Mouse (Mus musculus) left cerebral cortex, adult 8-10 months (tissue): ENCODE results near the gene Selenov. TPM values are rescaled to one million over a fixed set of nuclear protein-coding genes. Genes with fewer than 3 reads are reported as not detected.

Experiments
- DNase-seq, 2 experiments: peaks; one replicate each; pipeline ENCODE4 v3.0.0; 2022; ENCODE audit warnings: low spot score in 2 of 2
- total RNA-seq, 4 experiments: library from RNA; stranded (reverse); gene quantifications; 2 replicates each; pipeline ENCODE4 v1.2.4; 2022

The Selenov gene
- 1 to 10 TPM in 2 of 4 experiments, under 1 TPM in 2; 0.72 to 1.9 (median 1.0) TPM for total RNA-seq

- no peak for DNase-seq
Observed at GRCm38 (mm10) chr7:28290638-28291590, at the start of gene Selenov. Selenov (minus strand) TSS chr7:28291186.

- DNase-seq = no peak
Observed at GRCm38 (mm10) chr7:28339213-28339917, 48.4 kb upstream of the Selenov start.

- peak; percentile 89 to 96 for DNase-seq
Observed at GRCm38 (mm10) chr7:28338108-28338998, 47.4 kb upstream of the Selenov start, which contains the start of gene Supt5. Supt5 (minus strand) TSS chr7:28338746.

GRCm38 (mm10) chr7:28335471-28335870, 44.5 kb upstream of the Selenov start:
- no peak for DNase-seq

GRCm38 (mm10) chr7:28334534-28334933, 43.5 kb upstream of the Selenov start:
- no peak for DNase-seq

GRCm38 (mm10) chr7:28328260-28328659, 37.3 kb upstream of the Selenov start:
- DNase-seq = no peak

GRCm38 (mm10) chr7:28326457-28326856, 35.5 kb upstream of the Selenov start:
- DNase-seq = no peak

- DNase-seq = no peak
Observed at GRCm38 (mm10) chr7:28325293-28325692, 34.3 kb upstream of the Selenov start.

- DNase-seq = no peak
Observed at GRCm38 (mm10) chr7:28321974-28322720, 31.2 kb upstream of the Selenov start.

GRCm38 (mm10) chr7:28318714-28319113, 27.7 kb upstream of the Selenov start:
- no peak for DNase-seq

GRCm38 (mm10) chr7:28318036-28318435, 27.1 kb upstream of the Selenov start:
- DNase-seq = no peak

- peak; percentile 98 for DNase-seq
Observed at GRCm38 (mm10) chr7:28311926-28312543, 21.0 kb upstream of the Selenov start, which contains the start of gene Timm50. Timm50 (minus strand) TSS chr7:28312072.

- no peak for DNase-seq
Observed at GRCm38 (mm10) chr7:28311151-28311925, 20.4 kb upstream of the Selenov start.

GRCm38 (mm10) chr7:28309737-28310136, 18.8 kb upstream of the Selenov start:
- no peak for DNase-seq

- no peak for DNase-seq
Observed at GRCm38 (mm10) chr7:28306216-28306615, 15.2 kb upstream of the Selenov start.

- no peak for DNase-seq
Observed at GRCm38 (mm10) chr7:28305641-28306040, 14.7 kb upstream of the Selenov start.

- DNase-seq = peak in 1 of 2 experiments; percentile 30
Observed at GRCm38 (mm10) chr7:28301616-28302433, 10.8 kb upstream of the Selenov start, which contains the start of gene Dll3. Dll3 (minus strand) TSS chr7:28302238.
